ENCODE assay signal across 19 mouse cellular contexts in the genomic region with DNA sequence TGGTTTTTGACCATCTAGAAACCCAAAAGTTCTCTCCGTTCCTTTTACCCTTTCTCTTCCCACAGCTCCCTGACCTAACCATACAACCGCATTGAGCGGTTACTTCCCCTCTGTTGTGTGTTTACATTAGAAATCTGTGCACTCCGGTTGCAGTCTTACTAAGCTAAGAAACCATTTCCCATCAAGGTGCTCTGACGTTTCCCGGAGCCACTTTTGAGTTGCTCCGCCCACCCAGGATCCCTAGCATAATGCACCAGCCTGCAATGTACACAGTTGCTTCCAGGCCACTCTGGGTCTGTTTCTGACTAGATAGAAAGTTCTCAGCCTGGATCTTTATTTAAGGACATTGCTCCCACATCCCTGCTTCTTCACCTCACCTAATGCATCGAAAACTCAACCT.
"Had no signal": no experiment of that assay in that cellular context is flagged by ENCODE, and none has a peak within 500 bp of the region (broad histone marks: within the 10 kb centered on the region; RNA-seq: fewer than 3 reads in every experiment).

No protein-coding gene starts in this region.

- H3K27ac ChIP-seq: intestine, embryonic 15.5 days; kidney, postnatal 0 days; left cerebral cortex, adult 2 months; limb, embryonic 13.5 days; liver, embryonic 12.5 days; liver, embryonic 15.5 days; midbrain, embryonic 12.5 days; neural tube, embryonic 13.5 days had no signal

- H3K36me3 ChIP-seq: intestine, embryonic 15.5 days; limb, embryonic 13.5 days; liver, embryonic 12.5 days; liver, embryonic 15.5 days; midbrain, embryonic 12.5 days; neural tube, embryonic 13.5 days had no signal

- H3K4me1 ChIP-seq: intestine, embryonic 15.5 days; liver, embryonic 12.5 days; liver, embryonic 15.5 days; neural tube, embryonic 13.5 days had no signal

- H3K4me3 ChIP-seq: intestine, embryonic 15.5 days; left cerebral cortex, adult 2 months; limb, embryonic 13.5 days; liver, embryonic 12.5 days; liver, embryonic 15.5 days; midbrain, embryonic 12.5 days; myocyte; neural tube, embryonic 13.5 days had no signal

- H3K9ac ChIP-seq: intestine, embryonic 15.5 days; limb, embryonic 13.5 days; liver, embryonic 12.5 days; liver, embryonic 15.5 days; midbrain, embryonic 12.5 days; neural tube, embryonic 13.5 days had no signal

- H3K27me3 ChIP-seq: intestine, embryonic 15.5 days; limb, embryonic 13.5 days; liver, embryonic 12.5 days; liver, embryonic 15.5 days; midbrain, embryonic 12.5 days; neural tube, embryonic 13.5 days had no signal

- H3K9me3 ChIP-seq: intestine, embryonic 15.5 days; limb, embryonic 13.5 days; liver, embryonic 12.5 days; liver, embryonic 15.5 days; midbrain, embryonic 12.5 days; neural tube, embryonic 13.5 days had no signal

- H3K4me2 ChIP-seq: intestine, embryonic 15.5 days; limb, embryonic 13.5 days; liver, embryonic 12.5 days; liver, embryonic 15.5 days; midbrain, embryonic 12.5 days; neural tube, embryonic 13.5 days had no signal

- DNase-seq: kidney, adult 18-20 months; kidney, postnatal 25 days; layer of hippocampus, postnatal 36 days; liver; lung, adult 2 months; lung, postnatal 4 days; thymus, adult 2 months; thymus, postnatal 14 days; thymus, postnatal 4 days had no signal

- ATAC-seq: intestine, embryonic 15.5 days; liver, embryonic 12.5 days; midbrain, embryonic 16.5 days had no signal
